Mouse (Mus musculus) lung, embryonic 14.5 days (tissue): ENCODE measurements at regions not wholly inside any gene's neighbourhood (a gene's known extent, or its start where the extent isn't known, plus 50 kb on each side); places are given as distances from the start of the nearest gene placed in this dataset.
A peak's percentile ranks its signal among the peaks of the same experiment; 100 is the strongest.

Source experiments
- ATAC-seq: fragments of 200-750 bp; cut with Nextera tagmentation; 2 replicates; pipeline ENCODE4 v1.8.0; 2017; ENCODE audit warnings: mild to moderate bottlenecking, moderate TSS enrichment, moderate library complexity; ENCODE audit not compliant: insufficient read depth
- DNase-seq: peaks from one replicate; pipeline ENCODE4 v3.0.0-alpha.2; 2015
- H3K27ac ChIP-seq: fragments of 300-500 bp; sonication (generic); 2 replicates; pipeline ENCODE4 v1.5.1; 2014; ENCODE audit warnings: low read depth, mild to moderate bottlenecking, moderate library complexity
- H3K27me3 ChIP-seq: fragments of 300-500 bp; sonication (generic); 2 replicates; pipeline ENCODE4 v1.6.1; 2014; ENCODE audit warnings: low read length, control low read depth; ENCODE audit not compliant: insufficient read depth
- H3K36me3 ChIP-seq: fragments of 300-500 bp; sonication (generic); 2 replicates; pipeline ENCODE4 v1.6.1; 2014; ENCODE audit warnings: control low read depth; ENCODE audit not compliant: insufficient read depth
- H3K4me1 ChIP-seq: fragments of 300-500 bp; sonication (generic); 2 replicates; pipeline ENCODE4 v1.6.1; 2014; ENCODE audit warnings: antibody characterized with exemption, control low read depth; ENCODE audit not compliant: insufficient read depth
- H3K4me2 ChIP-seq: fragments of 300-500 bp; sonication (generic); 2 replicates; pipeline ENCODE4 v1.6.1; 2014; ENCODE audit warnings: mild to moderate bottlenecking
- H3K4me3 ChIP-seq: fragments of 300-500 bp; sonication (generic); 2 replicates; pipeline ENCODE4 v1.5.1; 2014; ENCODE audit warnings: low read depth, low read length
- H3K9ac ChIP-seq: fragments of 300-500 bp; sonication (generic); 2 replicates; pipeline ENCODE4 v1.6.1; 2014
- H3K9me3 ChIP-seq: fragments of 300-500 bp; sonication (generic); 2 replicates; pipeline ENCODE4 v1.6.1; 2016; ENCODE audit warnings: low read depth, low read length, control low read depth
- CTCF ChIP-seq: IDR thresholded peaks from 2 replicates; pipeline ENCODE4 v1.5.1; 2016; ENCODE audit warnings: antibody characterized with exemption, low read depth
- WGBS: fragments of 180-500 bp; shearing (Covaris S2); extraction: QIAGEN DNeasy Blood & Tissue Kit; methylation state at CpG from one replicate; pipeline ENCODE4 v1.1.7; 2014; 5-methylcytosine and 5-hydroxymethylcytosine counted together

- Histone ChIP-seq H3K27me3 (no peaks in the 10 kb centered on the region), H3K9me3 (no peaks in the 10 kb centered on the region), H3K36me3 (no peaks in the 10 kb centered on the region), H3K4me1 (no peaks in the 10 kb centered on the region), H3K27ac (no peak overlapping the region), H3K4me3 (no peak overlapping the region), H3K4me2 (no peak overlapping the region), H3K9ac (no peak overlapping the region)
- no peak for ATAC-seq
- 44% methylated on average over 5 of the region's 5 CpGs for WGBS
- peak; percentile 35 for DNase-seq
- peak; percentile 43 for TF ChIP-seq CTCF
Observed at GRCm38 (mm10) chr12:49170097-49170496, 212.4 kb upstream of the Foxg1 start.

- 47% methylated on average over 1 of the region's 1 CpGs for WGBS
- no peak overlapping the region for H3K9ac ChIP-seq
- H3K9me3 ChIP-seq = no peaks in the 10 kb centered on the region
- H3K4me3 ChIP-seq = no peak overlapping the region
- no peak for ATAC-seq
- H3K27ac ChIP-seq = no peak overlapping the region
- no peaks in the 10 kb centered on the region for H3K4me1 ChIP-seq
- no peak overlapping the region for H3K4me2 ChIP-seq
- no peaks in the 10 kb centered on the region for H3K27me3 ChIP-seq
- DNase-seq = peak; percentile 66
- no peaks in the 10 kb centered on the region for H3K36me3 ChIP-seq
- peak; percentile 54 for TF ChIP-seq CTCF
Observed at GRCm38 (mm10) chr12:49171014-49171677, 211.3 kb upstream of the Foxg1 start.

GRCm38 (mm10) chr12:49191348-49191747, 191.1 kb upstream of the Foxg1 start:
- no peak overlapping the region for H3K4me2 ChIP-seq
- no peak for TF ChIP-seq CTCF
- H3K27me3 ChIP-seq = no peaks in the 10 kb centered on the region
- WGBS = 25% methylated on average over 2 of the region's 2 CpGs
- H3K36me3 ChIP-seq = no peaks in the 10 kb centered on the region
- ATAC-seq = no peak
- no peak overlapping the region for H3K4me3 ChIP-seq
- no peak for DNase-seq
- H3K27ac ChIP-seq = no peak overlapping the region
- H3K9me3 ChIP-seq = no peaks in the 10 kb centered on the region
- H3K9ac ChIP-seq = no peak overlapping the region
- no peaks in the 10 kb centered on the region for H3K4me1 ChIP-seq

- H3K4me1 ChIP-seq = no peaks in the 10 kb centered on the region
- TF ChIP-seq CTCF = no peak
- H3K4me2 ChIP-seq = no peak overlapping the region
- ATAC-seq = no peak
- H3K4me3 ChIP-seq = no peak overlapping the region
- no peak for DNase-seq
- WGBS = 77% methylated on average over 5 of the region's 5 CpGs
- H3K27me3 ChIP-seq = no peaks in the 10 kb centered on the region
- H3K9me3 ChIP-seq = no peaks in the 10 kb centered on the region
- H3K27ac ChIP-seq = no peak overlapping the region
- no peaks in the 10 kb centered on the region for H3K36me3 ChIP-seq
- no peak overlapping the region for H3K9ac ChIP-seq
Observed at GRCm38 (mm10) chr12:49233524-49234306, 148.7 kb upstream of the Foxg1 start.
